Mouse (Mus musculus) thymus, postnatal 10 days (tissue): ENCODE data around the gene Znrf1.
"Not testable (repeated sequence)": the region's sequence is repeated elsewhere in the genome, so short reads cannot be mapped to it uniquely, and the experiment has no call there.

Source experiments
- DNase-seq, 2 experiments: peaks; one replicate each; pipeline ENCODE4 v3.0.0; 2021; ENCODE audit warnings: low spot score in 2 of 2

The Znrf1 gene

DNA sequence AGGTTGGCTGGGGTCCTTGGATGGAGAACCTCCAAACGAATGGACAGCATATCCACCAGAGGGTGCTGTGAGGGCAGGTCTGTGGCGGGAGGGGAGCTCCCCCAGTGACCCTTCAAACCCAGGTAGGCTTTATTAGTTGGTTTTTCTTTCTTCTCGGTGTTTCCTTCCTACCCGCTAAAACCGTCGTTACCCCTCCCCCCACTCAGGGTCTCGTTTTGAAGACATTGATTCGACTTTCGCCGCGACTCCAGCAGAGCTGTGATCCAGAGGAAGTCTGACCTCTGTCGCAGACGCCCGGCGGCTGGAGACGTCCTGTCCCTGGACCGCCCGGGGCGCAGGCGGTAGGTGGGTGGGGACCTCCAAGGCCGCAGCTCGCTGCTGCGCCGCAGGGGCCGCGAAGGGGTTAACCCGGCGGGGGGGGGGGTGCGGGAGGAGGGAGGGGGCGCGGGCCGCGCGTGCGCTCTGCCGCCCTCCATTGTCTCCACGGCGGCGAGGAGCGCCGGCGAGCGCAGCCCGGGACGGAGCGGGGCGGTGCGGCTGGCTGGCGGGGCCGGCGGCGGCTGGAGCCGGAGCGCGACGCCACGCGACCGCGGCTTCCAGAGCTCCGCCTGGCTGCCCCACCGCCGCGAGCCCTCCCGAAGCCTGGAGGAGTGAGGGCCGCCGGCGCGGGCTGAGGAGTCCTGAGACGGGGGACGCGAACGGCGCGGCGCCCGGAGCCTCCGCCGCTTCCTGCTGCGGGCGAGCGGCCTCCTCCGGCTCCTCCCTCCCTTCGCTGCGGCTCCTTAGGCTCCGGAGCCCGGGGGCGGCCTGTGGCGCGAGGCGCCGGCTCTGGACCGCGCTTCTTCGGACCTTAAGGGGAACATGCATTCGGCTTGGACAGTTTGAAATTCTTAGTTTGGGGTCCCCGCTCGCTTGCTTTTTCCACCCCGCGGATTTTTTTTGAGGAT lies at the start of gene Znrf1:
Gene Znrf1 (plus strand): TSS at position 67 of the 947 bp plus-strand sequence.
- peak; percentile 70 to 74 for DNase-seq

DNA sequence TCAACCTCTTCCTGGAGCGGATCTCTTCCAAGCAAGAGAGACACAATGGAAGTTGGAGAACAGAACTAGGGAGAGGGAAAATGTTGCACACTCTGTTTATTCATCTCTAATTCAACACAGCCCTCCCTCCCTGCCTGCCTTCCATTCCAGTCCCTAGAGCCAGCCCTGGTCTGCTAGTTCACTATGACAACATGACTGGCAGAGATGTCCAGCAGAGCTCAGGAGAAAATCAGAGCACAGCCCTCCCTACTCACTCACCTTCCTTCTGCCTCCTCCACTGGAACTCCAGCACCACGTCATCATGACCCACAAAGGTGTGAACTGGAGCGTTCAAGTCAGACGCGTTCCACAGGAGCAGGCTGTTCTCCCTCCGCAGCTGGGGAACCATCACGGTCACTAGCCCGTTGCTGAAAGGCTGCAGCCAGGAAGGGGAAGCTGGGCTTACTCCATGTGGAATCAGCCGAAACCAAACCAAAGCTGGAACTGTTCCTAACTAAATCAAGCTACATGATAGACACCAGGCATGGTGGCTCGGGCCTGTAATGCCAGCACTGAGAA lies 45.8 kb upstream of the Znrf1 start:
- DNase-seq: no peak

DNA sequence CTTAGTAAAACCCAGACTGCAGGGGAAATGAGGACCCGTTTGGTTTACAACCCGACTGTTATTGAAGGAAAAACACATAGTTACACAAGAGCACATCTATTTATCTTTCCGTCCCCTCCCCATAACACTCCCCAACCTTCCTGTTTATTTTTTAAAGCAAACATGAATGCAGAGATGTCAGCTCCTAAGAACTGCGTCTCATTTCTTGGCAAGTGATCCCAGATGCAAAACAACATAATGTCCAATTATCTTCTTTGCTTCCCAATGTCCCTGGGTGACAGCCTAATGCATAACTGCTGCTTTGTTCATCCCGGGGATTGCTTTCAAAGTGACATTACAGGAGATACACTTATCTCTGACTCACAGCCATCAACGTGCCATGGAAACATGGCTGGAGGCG lies 44.7 kb upstream of the Znrf1 start:
- DNase-seq: no peak

DNA sequence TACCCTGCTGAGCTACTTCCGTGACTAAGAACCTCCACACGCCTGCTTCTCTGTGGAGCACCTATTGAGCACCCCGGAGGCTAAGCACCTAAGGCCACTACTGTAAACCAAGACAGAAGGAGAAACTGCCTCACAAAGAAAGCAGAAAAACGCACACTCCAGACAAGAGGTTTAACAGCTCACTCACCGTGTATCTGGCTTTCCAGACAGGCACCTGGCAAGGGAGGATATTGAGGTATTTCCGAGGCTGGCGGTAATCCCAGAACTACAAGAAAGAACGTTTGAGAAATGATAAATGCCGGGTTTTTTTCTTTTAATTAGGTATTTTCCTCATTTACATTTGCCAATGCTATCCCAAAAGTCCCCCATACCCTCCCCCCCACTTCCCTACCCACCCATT lies 43.4 kb upstream of the Znrf1 start:
- no peak for DNase-seq

DNA sequence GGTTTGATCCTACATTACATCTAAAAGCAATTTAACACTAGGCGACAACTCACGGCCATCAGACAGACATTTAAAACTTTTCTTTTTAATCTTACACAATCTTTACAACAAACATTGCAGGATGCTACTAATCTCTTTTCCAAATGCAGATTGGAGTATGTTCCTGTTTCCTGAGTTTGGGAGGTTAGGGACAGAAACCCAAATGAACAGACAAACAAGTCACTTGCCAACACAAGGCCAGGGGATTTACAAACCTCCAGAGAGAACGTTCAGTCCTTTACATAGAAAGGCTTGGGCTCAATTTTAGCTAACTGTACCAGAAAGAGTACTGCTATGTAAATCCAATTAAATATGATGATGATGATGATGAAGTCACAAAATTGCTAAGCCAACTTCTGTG lies 42.7 kb upstream of the Znrf1 start:
- no peak for DNase-seq

DNA sequence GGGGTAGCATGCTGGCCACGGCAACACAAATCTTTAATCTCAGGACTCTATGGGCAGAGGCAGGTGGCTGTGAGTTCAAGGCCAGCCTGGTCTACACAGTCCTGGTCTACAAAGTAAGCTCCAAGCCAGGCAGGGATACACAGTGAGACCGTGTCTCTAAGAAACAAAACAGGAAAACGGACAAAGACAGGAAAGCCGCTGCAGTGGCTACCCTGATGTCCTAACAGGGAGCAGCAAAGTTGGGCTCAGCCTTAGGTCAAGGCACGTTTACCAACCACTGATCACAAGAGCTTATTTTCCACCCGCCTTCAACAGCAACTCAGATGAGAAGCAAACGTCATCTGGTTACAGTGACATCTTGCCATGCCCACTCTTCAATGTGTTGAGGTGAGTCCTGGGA lies 39.6 kb upstream of the Znrf1 start:
- no peak for DNase-seq

DNA sequence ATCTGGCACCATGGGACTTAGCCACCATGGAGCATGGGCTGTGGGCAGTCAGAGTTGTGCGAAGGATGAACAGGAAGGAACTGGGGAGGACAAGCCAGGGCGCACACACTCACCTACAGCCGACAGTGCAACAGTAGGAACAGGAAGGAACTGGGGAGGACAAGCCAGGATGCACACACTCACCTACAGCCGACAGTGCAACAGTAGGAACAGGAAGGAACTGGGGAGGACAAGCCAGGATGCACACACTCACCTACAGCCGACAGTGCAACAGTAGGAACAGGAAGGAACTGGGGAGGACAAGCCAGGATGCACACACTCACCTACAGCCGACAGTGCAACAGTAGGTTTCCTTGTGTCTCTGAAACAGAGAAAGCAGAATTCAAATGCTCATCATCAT lies 37.6 kb upstream of the Znrf1 start:
- DNase-seq: not testable (repeated sequence)

DNA sequence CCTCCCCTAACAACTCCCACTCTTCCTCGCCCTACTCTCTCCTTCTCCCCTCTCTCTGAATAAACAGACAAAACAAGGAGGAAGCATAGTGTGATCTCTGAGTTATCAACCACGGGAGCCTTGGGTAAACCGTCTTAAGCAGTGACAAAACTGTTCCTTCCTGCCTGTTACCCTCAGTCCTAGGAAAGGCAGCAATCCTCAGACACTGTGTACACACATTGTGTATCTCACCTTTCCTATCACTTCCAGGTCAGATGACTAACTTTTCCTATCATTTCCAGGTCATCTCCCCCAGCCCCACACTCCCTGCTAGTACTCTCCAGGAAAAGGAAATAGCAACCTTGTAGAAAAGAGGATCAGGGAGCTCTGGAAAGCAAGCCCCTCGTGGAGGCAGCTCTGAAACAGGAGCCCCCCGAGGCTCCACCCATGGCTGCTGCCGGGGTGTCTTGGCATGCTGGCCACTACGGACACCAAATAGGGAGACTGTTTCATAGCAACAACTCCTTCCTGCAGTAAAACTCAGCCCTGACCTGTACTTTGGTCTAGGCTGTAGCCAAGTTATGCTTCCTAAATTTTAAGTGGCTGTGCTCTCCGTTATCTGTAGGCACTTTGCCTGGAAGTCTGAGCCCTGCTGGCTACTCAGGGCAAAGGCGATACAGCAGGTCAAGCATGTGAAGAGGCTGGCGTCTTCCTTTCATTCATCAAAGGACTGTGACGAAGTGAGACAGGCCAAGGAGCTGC lies 34.0 kb upstream of the Znrf1 start:
- DNase-seq: no peak

DNA sequence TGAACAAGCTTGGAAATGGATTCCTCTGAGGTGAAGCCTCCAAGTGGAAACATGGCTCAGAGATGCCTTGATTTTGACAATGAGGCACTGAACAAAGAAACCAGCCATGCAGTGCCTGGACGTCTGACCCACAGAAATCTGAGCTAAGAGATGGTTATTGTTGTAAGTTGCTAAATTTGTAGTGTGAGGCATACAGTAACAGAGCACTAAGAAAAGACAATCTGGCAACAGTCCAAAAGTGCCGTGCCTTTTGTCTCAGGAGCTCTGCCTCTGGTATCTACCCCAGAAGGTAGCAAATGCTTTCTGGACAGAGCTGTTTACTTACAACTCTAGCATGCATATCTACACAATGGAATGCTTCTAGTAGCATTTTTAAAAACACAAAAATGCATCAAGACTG lies 27.3 kb upstream of the Znrf1 start:
- no peak for DNase-seq

DNA sequence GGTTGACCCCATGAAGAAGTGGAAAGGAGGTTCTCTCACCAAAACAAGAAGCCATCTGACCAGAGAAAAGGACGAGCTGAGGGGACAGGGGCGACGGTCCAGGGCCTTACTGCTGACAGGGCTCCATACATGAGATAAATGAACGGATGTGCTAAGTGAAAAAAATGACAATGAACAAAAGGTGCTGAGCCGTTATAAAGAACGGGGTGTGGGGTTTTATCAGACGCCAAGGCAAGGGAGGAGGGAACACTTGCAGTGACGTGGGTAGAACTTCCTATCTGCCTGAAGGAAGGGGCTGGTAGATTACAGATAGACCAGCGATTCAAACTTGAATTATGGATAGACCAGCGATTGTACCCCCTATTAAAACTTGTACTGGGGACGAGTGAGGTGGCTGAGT lies 26.6 kb upstream of the Znrf1 start:
- no peak for DNase-seq

DNA sequence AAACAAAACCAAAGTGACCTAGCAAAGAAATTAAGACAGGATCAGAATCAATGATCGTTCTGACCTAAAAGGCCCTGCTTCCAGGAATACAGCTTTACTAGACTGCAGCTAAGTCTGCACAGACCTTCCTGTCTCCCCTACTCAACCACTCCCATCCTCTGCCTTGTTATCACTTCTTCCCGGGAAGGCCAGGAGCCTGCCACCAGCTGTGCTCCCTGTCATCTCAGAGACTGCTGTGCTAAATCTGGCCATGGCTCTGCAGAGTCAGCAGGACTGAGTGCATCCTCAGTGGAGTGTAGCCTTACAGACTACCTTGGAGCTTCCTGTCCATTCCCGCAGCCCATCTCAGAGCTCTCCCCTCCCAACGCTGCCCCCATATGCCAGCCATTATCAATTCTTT lies 25.5 kb upstream of the Znrf1 start:
- DNase-seq: no peak

DNA sequence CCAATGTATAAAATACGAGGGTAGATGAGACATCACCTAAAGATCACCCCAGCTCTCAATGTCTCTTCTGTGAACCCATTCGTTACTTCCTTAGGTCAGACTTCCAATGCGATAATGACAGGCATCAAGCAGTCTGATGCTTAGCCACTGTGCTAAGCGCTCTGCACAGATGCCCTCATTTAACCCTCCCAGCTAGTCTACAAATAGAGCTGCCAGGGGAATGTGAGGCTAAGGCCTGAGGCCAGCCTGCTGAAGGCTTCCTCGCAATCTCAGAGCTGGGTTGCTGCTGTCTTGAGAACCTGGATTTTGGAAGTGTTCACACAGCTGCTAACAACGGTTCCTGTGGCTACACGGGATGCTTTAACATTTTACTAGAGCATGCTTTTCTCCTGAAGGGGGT lies 23.0 kb upstream of the Znrf1 start:
- no peak for DNase-seq

DNA sequence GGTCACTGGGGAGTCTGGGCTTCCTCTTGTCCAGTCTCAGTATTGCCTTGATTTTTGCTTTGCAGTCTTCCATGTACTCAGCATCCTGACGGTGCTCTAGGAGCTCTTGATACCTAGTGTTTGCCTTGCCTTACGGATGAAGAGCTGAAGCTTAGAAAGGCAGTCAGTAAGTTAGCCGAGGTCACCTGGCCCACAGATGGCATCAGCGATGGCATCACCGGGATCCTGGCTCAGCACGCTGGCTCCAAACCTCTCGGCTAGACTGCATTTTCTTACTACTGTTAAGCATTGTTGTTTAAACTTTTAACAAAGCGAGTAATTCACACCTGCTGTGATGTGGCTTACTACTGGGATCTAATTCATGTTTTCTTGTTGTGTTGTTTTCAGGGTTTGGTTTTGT lies 22.5 kb upstream of the Znrf1 start:
- DNase-seq: no peak

DNA sequence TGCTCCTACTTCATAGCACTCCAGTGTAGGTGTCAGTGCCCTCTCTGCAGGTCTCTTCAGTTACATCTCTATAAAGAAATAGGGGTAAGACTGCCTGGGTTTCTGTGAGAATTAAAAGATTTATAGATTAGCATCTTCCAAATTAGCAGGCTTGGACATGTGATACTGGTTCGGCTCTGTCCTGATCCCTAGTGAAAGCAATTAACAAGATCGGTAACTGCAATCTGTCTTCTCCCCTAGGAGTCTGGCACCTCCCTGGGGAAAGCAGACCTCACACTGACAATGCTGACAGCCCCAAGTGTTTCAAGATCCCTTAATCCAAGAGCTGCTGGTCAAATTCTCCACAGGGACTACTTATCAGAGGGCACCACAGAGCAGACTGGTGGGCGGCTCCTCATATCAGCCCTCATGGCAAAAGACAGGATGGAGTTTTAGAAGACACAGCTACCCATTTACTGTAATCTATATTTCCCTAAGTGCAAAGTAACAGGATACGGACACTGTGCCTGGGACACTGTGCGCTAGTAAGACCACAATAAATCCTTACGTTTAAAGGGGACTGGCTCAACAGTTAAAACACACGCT lies 19.4 kb upstream of the Znrf1 start:
- no peak for DNase-seq

DNA sequence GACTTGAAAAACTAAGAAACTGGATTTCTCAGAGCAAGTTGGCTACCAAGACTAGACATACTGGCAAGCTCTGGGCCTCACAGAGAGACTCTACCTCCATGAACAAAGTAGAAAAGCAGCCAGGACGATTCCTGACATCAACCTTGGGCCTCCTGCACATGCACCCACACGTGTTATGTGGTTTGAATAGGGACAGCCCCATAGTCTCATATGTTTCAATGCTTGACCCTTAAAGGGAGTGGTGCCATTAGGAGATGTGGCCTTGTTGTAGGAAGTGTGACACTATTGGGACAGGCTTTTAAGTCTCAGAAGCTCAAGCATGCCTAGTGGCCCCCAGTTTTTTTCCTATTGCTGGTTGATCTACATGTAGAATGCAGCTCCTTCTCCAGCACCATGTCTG lies 18.4 kb upstream of the Znrf1 start:
- DNase-seq: no peak

DNA sequence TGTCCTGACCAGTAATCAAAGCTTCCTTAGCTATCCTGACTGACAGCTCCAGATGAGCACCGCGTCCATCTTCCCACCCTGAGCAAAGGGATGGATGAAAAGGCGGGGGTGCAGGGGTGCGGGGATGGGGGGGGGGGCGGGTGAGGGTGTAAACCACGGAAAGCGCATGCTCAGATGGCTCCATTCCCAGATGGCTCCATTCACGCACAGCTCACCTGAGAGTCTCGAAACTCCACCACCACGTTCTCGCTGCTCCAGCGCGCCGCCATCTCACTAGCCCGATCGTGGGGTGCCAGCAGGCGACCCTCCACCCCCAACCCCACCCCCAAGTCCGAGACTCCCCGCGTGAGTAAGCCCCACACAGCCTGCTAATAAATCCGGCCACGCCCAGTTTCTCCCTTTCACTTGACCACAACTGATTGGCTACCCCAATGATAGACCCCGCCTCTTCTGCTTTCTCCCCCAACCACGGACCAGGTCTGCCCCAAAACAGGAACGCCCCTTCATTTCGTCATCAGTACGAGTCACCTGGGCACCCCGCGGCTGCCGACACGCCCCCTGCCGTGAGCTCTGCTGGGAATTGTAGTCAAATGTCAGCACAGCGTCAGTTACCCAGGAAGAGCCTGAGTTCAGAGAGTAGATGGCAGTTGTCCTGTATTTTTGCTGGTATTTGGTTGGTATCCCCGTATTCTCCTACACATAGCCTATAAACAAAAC lies 14.0 kb upstream of the Znrf1 start, which contains the start of gene Wdr59:
Gene Wdr59 (minus strand): TSS at position 380 of the 717 bp plus-strand sequence.
- peak; percentile 97 to 99 for DNase-seq

DNA sequence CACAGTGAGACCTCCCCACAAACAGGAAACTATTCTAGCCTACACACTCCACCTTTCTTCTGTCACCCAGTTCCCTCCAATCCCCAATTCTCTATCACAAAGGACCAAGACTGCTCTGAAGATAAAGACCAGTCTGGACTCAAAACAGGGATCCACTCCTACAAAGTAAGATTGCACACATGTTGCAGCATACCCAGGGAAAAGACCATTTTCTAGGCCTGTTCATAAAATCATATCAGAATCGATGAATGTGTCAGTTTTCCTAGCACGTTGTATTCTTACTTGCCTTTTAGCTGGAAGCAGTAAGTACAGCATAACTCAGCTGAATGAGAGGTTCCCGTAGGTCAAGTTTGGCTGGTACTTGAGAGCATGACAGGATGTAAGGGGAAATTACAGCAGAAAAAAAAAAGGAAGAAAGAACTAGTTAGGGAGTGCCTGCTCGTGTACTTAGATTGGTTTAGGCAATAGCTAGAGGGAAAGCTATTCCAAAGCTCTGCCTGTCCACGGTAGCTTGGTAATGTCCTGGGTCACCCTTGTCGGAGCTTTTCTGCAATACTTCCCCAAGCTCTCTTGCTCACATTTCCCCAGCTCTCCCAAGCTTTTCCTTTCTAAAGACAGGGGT lies 9.4 kb upstream of the Znrf1 start:
- no peak for DNase-seq

DNA sequence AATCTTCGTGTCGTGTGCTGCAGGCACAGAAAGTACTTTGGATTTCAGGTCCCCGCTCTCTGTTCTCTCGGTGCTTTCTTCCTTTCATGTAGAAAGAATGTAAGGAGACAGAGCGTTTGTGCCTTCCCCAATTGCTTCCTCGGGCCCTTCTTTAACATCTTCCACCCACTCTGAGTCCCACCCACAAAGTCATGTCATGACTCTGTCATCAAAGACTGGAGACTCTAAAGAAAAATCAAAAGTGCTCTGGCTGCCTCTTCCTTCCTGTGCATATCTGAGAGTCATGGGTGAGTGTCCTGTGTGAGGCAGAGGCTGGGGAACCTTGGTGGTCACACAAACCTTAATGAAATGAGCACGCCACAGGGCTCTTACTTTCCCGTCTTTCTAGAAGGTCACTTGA lies 8.7 kb upstream of the Znrf1 start:
- DNase-seq: peak; percentile 37 to 45

DNA sequence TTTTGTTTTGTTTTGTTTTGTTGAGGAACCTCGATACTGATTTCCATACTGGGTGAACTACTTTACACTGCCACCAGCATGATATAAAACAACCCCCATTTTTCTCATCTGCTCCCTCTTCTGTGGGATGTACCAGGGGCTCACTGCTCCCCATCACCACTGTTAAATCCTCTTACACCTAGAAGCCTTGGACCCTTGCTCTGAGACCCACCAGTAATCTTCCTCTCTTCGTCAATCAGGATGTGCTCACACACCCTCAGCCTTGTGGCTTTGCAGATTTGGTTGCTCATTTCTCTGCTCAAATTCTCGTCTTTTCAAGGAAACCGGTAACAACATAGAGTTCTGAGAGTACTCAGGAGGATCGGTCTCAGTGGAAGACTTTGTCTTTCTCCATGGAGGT lies 7.8 kb upstream of the Znrf1 start:
- DNase-seq: no peak

DNA sequence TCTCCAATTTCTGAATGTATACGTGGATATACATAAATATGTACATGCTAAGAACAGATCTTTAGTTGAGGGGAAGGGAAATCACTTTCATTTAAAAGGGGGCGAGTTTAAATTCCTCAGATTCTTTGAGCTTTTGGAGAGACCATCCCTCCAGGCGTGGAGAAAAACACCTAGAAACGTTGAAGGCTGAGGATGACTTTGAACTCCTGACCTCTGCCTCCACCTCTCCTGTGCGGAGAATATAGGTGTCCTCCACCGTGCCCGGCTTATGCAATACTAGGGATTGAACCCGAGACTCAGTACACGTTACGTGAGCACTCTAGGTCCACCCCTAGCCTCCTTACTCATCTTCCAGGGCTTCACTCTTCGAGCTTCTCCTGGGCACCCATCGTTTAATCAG lies 4.7 kb upstream of the Znrf1 start:
- DNase-seq: no peak

DNA sequence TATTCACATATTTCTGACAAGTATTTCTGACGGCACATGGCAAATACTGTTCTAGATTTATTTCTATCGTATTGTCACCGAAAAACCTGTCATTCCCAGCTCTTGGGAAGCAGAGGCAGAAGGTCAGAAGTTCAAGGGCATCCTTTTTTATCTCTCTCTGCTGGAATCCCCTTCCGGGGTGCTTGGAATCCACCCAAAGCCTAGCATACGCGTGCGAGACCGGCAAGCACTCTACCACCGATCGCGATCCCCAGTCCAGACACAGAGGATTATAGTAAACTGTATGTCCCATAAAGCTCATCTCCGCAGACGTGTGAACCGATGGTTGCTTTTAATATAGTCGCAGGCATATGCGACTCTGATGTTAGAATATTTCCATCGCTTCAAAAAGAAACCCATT lies 4.3 kb upstream of the Znrf1 start:
- no peak for DNase-seq
